Mouse (Mus musculus): ENCODE data around the gene Nck2.
"Not testable (repeated sequence)": the region's sequence is repeated elsewhere in the genome, so short reads cannot be mapped to it uniquely, and the experiment has no call there.

Nck2 gene

GRCm38 (mm10) chr1:43534060-43534760 lies 89.8 kb downstream of the Nck2 start:
- DNase-seq (ENCODE audit: low read depth, low spot score): no peak

DNA sequence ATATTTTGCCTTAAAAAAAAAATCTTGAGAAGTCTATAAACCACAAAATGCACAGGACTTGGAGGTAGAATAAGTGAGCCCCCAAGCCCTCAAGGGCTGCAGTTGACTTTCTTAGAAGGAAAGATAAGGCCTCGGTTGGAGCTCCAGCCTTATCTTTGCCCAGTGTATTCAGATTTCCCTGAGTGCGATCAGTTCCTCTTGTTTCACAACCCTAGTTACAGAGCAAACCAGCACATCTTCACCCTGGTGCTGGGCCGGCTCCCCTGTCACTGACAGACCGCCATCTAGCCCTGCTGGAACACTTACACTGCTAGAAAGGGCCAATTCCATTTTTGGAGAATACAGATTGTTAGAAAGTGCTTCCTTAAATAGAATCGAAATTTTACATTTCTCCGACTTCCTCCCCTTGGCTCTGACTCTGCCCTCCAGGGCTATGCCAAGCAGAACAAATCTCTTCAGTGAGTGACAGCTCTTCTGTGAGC lies 91.2 kb downstream of the Nck2 start:
- DNase-seq (ENCODE audit: low read depth, low spot score): no peak

DNA sequence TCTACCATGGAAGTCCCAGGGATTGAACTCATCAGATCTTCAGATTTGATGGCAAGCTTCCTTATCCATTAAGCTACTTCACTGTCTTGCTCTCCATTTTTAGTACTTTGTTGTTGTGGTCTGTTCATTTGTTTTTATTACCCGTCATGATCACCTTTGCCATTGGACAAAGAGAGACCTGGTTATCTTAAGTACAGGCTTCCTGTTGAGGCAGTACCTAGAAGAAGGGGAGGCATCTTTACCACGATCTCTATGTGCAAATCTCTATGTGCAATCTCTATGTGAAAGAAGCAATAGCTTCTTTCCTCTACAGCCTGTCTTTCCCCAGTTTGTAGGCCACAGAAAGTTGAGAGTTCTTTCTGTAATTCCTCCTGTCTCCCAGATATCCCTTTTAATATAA lies 91.9 kb downstream of the Nck2 start:
- DNase-seq (ENCODE audit: low read depth, low spot score): no peak

DNA sequence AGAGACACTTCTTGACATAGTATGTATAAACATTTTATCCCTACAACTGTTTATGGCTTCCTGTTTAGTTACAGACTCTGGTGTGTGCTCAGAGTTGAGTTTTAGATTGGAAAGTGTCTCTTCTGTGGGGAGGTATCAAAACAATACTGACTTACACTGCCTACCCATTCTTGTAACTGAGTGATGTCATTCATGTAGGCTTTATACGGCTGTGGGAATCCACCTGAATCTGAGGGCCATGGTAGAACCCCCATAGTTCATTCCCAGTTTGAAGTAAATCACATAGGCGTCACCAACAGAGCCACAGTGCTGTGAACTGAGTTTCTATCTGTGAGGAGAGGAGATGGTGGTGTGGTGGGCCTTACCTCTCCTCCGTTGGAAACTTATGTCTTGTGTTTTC lies 92.6 kb downstream of the Nck2 start:
- no peak for DNase-seq (ENCODE audit: low read depth, low spot score)

DNA sequence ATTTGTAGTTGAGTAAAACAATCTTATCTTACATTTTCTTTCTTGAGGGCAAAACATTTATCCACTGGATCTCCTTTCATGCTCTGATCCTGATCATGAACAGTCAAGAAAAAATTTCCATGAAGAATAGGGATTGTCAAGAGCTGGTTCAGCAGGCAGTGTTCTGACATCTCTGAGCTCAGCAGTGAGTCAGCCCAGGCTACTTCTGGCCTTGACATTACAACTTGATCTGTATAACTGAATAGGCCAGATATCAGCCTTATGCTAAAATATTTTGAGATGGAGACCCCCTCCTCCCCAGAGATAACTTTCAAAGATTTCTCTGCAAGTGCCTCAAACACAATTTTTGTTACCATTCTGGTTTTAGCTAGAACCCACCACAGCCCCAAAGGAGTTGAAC lies 93.1 kb downstream of the Nck2 start:
- DNase-seq (ENCODE audit: low read depth, low spot score): no peak

- no peak for DNase-seq (ENCODE audit: low read depth, low spot score)
These were observed 94.3 kb downstream of the Nck2 start for GRCm38 (mm10) chr1:43538716-43539115.

DNA sequence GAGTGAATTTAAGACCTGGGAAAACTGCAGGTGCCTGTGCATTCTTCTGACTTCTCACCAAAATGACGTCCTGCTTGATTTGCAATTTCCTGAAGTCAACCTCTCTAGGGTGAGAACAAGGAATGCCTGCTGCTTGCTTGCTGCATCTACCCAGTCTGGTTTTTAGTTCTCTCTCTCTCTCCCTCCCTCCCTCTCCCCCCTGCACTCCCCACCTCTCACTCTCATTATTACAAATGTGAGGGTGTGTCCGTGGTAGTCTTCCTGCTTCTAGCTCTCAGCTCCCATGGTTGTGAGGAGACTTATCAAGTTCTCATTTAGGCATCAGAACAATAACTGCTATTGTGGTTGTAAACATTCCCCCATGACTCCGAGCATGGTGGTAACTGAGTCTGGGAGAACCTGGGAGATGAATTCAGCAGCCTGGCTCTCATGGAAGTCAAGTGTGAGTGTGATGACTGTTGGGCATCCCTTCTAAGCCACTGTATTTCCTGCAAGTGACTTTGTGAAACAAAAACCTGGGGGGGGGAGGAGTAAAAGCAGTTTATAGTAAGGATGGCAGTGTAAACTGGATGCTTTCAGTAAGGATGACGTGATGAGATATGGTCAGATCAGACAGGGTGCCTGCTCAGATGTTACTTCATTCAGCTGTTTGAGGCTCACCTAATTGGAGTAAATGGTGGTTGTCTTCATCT lies 95.5 kb downstream of the Nck2 start:
- DNase-seq (ENCODE audit: low read depth, low spot score): no peak

DNA sequence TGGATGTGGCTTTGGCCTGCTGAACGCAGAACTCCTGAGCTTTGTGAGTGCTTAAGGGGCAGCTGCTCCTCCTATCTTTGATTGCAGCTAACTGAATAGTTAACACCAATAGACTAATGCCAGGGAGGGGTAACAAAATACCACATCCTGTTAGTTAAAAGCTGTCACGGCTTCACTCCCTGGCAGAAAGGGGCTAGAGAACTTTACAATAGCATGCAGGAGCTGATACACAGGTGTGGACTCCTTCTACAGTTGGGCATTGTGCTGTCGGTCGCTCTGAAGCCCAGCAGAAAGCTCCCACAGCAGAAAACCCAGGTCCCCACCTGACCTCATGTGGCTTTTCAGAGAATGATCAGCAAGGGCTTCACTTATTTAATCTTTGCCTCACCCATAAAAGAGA lies 98.0 kb downstream of the Nck2 start:
- no peak for DNase-seq (ENCODE audit: low read depth, low spot score)

DNA sequence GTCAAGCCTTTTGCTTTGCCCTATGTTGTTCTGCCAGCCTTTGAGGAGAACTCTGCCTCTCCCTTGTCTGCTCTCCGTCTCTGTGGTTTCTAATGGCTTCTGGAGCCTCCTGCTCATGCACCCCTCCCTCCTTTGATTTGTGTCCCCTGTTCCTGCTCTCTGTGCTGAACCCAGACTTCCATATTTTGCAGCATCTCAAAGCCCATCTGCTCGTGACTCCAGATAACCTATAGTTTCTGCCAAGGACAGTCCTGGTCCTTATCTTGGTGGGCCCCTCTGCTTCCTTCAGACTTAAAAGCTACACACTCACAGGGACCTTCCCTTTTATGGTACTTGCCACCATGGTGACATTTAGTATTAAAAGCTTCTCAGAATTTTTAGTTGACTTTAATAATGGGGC lies 103.3 kb downstream of the Nck2 start:
- no peak for DNase-seq (ENCODE audit: low read depth, low spot score)

GRCm38 (mm10) chr1:43548749-43549148 lies 104.4 kb downstream of the Nck2 start:
- DNase-seq (ENCODE audit: low read depth, low spot score): no peak

DNA sequence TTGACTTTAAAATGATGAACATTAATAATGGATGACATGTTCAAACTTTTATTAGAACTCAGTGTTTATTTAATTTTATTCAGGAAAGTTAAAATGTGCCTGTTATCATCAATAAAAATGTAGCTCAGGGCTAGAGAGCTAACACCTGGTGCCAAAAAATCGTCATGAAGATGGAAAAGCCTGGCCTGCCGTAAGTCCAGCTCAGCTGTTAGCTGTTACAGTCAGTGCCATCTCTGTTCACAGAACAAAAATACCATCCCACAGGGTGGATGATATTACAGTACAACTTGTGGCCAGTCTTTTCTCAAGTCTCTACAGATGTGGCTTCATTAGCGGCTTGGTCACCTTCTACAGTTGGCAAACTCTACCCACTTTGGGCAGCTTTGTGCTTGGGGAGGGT lies 106.1 kb downstream of the Nck2 start:
- no peak for DNase-seq (ENCODE audit: low read depth, low spot score)

DNA sequence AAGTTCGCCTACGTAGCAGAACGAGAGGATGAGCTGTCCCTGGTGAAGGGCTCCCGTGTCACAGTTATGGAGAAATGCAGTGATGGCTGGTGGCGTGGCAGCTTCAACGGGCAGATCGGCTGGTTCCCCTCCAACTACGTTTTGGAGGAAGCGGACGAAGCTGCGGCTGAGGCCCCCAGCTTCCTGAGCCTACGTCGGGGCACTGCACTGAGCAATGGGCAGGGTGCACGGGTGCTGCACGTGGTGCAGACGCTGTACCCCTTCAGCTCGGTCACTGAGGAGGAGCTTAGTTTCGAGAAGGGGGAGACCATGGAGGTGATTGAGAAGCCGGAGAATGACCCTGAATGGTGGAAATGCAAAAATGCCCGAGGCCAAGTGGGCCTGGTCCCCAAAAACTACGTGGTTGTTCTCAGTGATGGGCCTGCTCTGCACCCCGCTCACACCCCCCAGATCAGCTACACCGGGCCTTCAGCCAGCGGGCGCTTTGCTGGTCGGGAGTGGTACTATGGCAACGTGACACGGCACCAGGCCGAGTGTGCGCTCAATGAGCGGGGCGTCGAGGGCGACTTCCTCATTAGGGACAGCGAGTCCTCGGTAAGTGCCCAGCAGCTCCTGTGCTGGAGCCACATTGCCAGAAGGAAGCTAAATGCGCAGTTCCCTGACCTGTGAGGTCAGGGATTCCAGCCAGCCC lies 109.8 kb downstream of the Nck2 start:
- not testable (repeated sequence) for DNase-seq (ENCODE audit: low read depth, low spot score)

DNA sequence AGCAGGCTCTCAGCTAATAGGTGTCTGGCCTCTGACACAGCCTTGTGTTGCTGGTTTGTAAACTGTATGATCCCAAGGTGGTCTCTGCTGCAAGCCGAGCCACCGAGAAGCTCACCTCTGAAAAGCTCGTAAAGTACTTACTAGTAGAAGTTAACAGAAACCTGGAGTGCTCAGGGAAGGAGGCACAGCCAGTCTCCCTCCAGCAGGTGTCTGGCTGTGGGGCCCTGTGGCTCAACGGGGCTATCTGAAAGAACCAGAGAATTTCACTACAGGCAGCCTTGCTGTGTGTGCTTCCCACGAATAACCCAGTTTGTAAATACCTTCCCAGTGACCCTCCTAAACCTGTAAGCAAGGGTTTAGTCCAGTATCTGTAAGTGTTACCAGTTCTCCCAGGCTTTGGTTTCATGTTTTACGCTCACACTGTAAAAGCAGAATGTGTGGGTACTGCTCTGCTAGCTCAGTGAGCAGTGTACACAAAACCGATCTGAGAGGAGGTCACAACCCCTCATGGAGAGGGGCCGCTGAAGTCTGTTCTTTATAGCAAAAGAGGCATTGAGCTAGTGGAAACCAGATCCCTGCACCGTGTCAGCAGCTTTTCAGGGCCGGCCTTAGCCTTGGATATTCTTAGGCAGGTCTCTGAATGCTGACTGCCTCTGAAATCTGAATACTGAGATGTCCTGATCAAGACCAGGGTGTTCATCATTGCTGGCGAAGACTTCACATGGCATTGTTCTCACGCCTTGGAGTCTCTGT lies 111.0 kb downstream of the Nck2 start:
- DNase-seq (ENCODE audit: low read depth, low spot score): no peak

- DNase-seq (ENCODE audit: low read depth, low spot score): no peak
These were observed 114.0 kb downstream of the Nck2 start for GRCm38 (mm10) chr1:43558329-43558728.

DNA sequence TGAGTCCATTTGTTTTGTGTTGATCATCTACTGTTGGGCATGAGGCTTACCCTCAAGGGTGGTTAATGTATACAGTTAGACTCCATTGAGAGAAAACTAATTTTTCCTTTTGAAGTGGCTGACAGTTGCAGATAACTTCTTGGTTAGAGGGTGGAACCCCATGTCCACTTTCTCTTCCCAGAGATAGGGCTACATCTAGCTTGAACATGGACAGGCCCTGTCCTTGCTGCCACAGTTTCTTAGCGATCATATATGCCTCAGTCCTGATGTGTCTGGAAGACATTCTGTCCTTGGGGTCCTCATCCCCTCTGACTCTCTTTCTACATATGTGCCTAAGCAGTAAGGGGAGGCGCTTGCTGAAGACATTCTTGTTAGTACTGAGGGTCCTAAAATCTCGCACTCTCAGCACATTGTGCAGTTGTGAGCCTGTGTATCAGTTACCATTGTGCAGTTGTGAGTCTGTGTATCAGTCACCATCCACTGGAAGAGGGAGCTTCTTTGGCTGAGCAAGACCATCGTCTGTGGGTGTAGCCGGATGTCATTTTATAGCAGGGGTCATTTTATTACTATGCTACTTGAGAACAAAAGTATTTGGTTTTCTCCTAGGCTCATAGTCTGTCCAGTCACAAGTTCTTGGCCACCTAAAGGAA lies 114.8 kb downstream of the Nck2 start:
- DNase-seq (ENCODE audit: low read depth, low spot score): no peak

DNA sequence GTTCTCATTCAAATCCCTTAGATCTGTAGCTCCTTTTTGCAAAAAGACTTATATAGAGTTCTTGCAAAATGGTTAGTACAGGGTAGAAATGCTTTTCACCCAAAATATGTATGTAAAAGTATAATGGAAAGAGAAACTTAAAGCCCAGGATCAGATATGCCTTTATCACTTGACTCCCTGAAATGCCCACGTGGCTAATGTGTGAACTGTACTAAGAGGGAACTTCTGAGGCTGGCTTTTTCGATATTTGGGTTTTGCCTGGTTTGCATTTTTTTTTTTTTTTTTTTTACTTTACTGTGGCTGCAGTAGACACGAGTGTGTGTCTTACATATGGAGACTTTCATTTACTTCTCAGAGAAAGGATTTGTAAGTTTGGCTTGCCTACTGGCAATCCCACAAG lies 116.7 kb downstream of the Nck2 start:
- no peak for DNase-seq (ENCODE audit: low read depth, low spot score)

GRCm38 (mm10) chr1:43562002-43562666 lies 117.8 kb downstream of the Nck2 start:
- DNase-seq (ENCODE audit: low read depth, low spot score): no peak

GRCm38 (mm10) chr1:43565260-43565659 lies 120.9 kb downstream of the Nck2 start:
- no peak for DNase-seq (ENCODE audit: low read depth, low spot score)

- no peak for DNase-seq (ENCODE audit: low read depth, low spot score)
These were observed 122.4 kb downstream of the Nck2 start for GRCm38 (mm10) chr1:43566677-43567377.

DNA sequence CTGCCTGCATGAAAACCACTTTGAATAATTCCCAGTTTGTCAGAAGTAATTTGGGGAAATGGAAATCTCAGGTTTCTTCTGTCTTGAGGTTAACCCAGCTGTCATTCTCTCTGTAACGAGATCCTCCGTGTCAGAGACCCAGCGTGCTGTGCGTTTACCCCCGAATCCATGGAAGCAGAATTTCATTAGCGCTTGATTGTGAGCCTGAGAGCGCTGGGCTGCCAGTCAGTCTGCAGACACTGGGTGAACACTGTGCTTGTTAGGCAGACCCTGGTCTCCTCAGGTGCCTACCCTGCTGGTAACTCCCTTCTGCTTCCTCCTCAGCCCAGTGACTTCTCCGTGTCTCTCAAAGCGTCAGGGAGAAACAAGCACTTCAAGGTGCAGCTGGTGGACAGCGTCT lies 124.4 kb downstream of the Nck2 start:
- no peak for DNase-seq (ENCODE audit: low read depth, low spot score)

Measured in ES-CJ7 (cell line).